Mouse (Mus musculus) embryo, embryonic 10 days (tissue): ENCODE measurements around the gene Tnnt3.

Experiments used
- DNase-seq: peaks from one replicate; pipeline ENCODE4 v3.0.0-alpha.2; 2015; ENCODE audit warnings: low spot score

Tnnt3 gene

GRCm38 (mm10) chr7:142476795-142477452 is 21.7 kb upstream of the Tnnt3 start:
- no peak for DNase-seq

- no peak for DNase-seq
These were observed 20.6 kb upstream of the Tnnt3 start for GRCm38 (mm10) chr7:142478001-142478400.

- no peak for DNase-seq
These were observed 20.1 kb upstream of the Tnnt3 start for GRCm38 (mm10) chr7:142478574-142478973.

- DNase-seq: no peak
These were observed 19.3 kb upstream of the Tnnt3 start for GRCm38 (mm10) chr7:142479307-142479706.

GRCm38 (mm10) chr7:142479886-142480285 is 18.8 kb upstream of the Tnnt3 start:
- DNase-seq: no peak

GRCm38 (mm10) chr7:142480661-142481060 is 18.0 kb upstream of the Tnnt3 start:
- DNase-seq: no peak

GRCm38 (mm10) chr7:142481186-142481567 is 17.5 kb upstream of the Tnnt3 start:
- peak; percentile 80 for DNase-seq

GRCm38 (mm10) chr7:142481568-142482255 is 16.9 kb upstream of the Tnnt3 start:
- peak; percentile 67 for DNase-seq

GRCm38 (mm10) chr7:142482256-142482609 is 16.4 kb upstream of the Tnnt3 start:
- DNase-seq: peak; percentile 49

- DNase-seq: peak; percentile 47
These were observed 15.5 kb upstream of the Tnnt3 start for GRCm38 (mm10) chr7:142483136-142483535.

- DNase-seq: no peak
These were observed 13.9 kb upstream of the Tnnt3 start for GRCm38 (mm10) chr7:142484780-142485179.

GRCm38 (mm10) chr7:142486751-142487162 is 11.9 kb upstream of the Tnnt3 start:
- no peak for DNase-seq

- peak; percentile 89 for DNase-seq
These were observed 11.2 kb upstream of the Tnnt3 start for GRCm38 (mm10) chr7:142487341-142487859.

GRCm38 (mm10) chr7:142488053-142488452 is 10.6 kb upstream of the Tnnt3 start:
- DNase-seq: no peak

GRCm38 (mm10) chr7:142493535-142493934 is 5.1 kb upstream of the Tnnt3 start:
- peak; percentile 65 for DNase-seq

- no peak for DNase-seq
These were observed 2.5 kb upstream of the Tnnt3 start for GRCm38 (mm10) chr7:142496158-142496557.

GRCm38 (mm10) chr7:142496800-142497199 is 1.8 kb upstream of the Tnnt3 start:
- no peak for DNase-seq

- no peak for DNase-seq
These were observed 861 bp upstream of the Tnnt3 start for GRCm38 (mm10) chr7:142497775-142498174.

GRCm38 (mm10) chr7:142499010-142499721 is 530 bp downstream of the Tnnt3 start:
- DNase-seq: no peak

- DNase-seq: no peak
These were observed 1.4 kb downstream of the Tnnt3 start for GRCm38 (mm10) chr7:142500032-142500431.

GRCm38 (mm10) chr7:142503206-142503605 is 4.6 kb downstream of the Tnnt3 start:
- no peak for DNase-seq

GRCm38 (mm10) chr7:142505942-142506341 is 7.3 kb downstream of the Tnnt3 start:
- DNase-seq: peak; percentile 50

GRCm38 (mm10) chr7:142506501-142506900 is 7.9 kb downstream of the Tnnt3 start:
- DNase-seq: no peak
